Mouse (Mus musculus): ENCODE measurements around the gene Stmn3.

- TF ChIP-seq CTCF (IDR thresholded peaks at IDR 0.05; ENCODE audit: low read depth), result no peak
- no peak for TF ChIP-seq EP300 (IDR thresholded peaks at IDR 0.05; ENCODE audit: low read depth)
Measured at GRCm38 (mm10) chr2:181276766-181277165, 37.5 kb downstream of the Stmn3 start.
